Mouse (Mus musculus) left cerebral cortex, adult 9 months (tissue): Measurements from ENCODE around the gene Rint1.
"Not testable (repeated sequence)": the region's sequence is repeated elsewhere in the genome, so short reads cannot be mapped to it uniquely, and the experiment has no call there.

Source experiments
- DNase-seq, 2 experiments: peaks; one replicate each; pipeline ENCODE4 v3.0.0; 2022; ENCODE audit warnings: low spot score in 2 of 2

Gene Rint1

GRCm38 (mm10) chr5:23826321-23827004 lies 39.0 kb downstream of the Rint1 start:
- DNase-seq, result peak in 1 of 2 experiments; percentile 17

- DNase-seq, result no peak
Measured at GRCm38 (mm10) chr5:23830897-23831752, 43.6 kb downstream of the Rint1 start.

GRCm38 (mm10) chr5:23835691-23836090 lies 48.2 kb downstream of the Rint1 start:
- DNase-seq, result not testable (repeated sequence)

DNA sequence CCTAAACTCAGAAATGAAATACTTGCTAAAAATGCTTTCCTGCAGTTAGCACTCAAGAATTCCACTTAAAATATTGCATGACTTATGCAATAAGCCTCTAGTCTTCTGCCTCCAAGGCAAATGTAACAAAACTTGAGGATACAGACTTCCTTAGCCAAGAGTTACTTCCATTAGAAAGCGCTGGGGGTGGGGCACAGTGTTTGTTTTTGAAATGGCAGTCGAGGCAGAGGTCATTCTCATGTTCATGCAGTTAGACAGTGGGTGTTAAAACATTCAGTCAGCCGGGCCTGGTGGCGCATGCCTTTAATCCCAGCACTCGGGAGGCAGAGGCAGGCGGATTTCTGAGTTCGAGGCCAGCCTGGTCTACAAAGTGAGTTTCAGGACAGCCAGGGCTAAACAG lies 50.6 kb downstream of the Rint1 start:
- no peak for DNase-seq

DNA sequence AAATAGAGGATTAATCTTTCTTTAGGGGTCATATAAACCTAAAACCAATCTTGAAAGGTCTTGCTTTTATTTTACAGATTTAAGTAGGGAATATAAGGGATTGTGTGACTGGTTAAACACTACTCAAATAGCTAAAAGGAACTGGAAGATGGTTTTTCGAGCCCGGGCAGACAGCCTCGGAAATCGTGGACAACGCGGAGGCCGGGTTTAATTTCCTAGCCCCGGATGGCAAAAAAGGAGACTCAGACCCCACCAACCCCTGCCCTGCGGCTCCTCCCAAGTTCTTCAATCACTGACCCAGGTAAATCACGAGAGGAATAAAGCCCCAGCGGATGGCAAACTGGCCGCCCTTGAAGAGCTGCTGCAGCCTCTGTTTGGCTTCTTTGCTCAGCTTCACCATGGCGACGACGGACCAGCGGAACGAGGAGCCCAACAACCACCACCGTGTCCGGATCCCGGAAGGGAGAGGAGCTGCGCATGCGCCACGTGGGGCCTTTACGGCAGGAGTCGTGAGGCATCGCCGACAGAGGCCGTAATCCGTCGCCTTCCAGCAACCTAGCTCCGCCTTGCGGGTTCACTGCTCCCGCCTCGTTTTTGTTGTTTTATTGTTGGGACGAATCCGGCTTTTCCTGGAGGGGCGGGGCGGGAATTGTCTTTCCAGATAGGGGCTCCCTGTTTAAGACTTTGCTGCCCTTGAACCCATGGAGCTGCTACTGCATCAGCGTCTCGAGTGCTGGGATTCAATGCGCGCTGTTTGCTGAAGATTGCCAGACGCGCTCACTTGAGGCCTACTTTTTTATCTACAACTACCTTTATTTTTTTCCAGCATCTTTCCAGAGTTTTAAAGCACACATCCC lies 56.4 kb downstream of the Rint1 start, which contains the start of gene Tomm7:
Tomm7 (minus strand) TSS at position 488 of the 857 bp plus-strand sequence.
- peak; percentile 91 to 96 for DNase-seq

- DNase-seq, result peak in 1 of 2 experiments; percentile 34
Measured at GRCm38 (mm10) chr5:23844531-23844841, 57.0 kb downstream of the Rint1 start.

- no peak for DNase-seq
Measured at GRCm38 (mm10) chr5:23845141-23845540, 57.6 kb downstream of the Rint1 start.

GRCm38 (mm10) chr5:23850345-23851159 lies 63.0 kb downstream of the Rint1 start:
- DNase-seq, result peak; percentile 50 to 90

GRCm38 (mm10) chr5:23851160-23851555 lies 63.6 kb downstream of the Rint1 start:
- not testable (repeated sequence) for DNase-seq

- DNase-seq, result not testable (repeated sequence)
Measured at GRCm38 (mm10) chr5:23852916-23853315, 65.4 kb downstream of the Rint1 start.

DNA sequence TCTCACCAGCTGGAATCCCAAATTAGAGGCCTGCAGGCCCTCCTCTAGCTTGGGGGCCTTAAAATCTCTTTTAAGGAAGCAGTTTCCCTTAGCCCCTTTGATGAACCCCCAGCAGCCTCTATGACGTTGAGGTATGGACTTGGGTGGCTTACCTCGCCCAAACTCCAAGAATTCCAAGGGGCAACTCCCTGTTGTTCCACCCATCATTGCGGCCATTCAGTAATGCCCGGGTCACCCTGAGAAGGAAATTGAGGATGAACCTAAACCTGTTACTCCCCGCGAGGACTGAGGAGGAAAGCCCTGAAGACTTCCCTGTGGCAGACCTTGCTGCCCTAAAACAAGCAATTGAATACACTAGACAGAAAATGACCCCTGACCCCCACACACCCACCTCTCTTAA lies 68.0 kb downstream of the Rint1 start:
- DNase-seq, result no peak

GRCm38 (mm10) chr5:23856164-23856563 lies 68.7 kb downstream of the Rint1 start:
- no peak for DNase-seq

DNA sequence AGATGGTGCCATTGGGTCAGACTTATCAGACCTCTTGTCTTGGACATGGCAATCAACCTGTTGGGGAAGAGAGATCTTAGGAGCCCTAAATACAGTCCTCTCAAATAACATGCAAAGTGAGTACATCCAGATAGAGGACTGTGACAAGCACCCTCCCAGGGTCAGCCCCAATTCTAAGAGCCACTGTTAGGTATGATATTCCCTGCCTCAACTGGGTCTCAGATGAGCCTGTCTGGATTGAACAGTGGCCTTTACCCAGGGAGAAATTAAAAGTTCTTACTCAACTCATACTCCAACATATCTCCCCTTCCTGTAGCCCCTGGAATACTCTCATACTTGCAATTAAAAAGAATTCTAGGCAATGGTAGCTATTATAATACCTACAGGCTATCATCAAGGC lies 69.7 kb downstream of the Rint1 start:
- DNase-seq, result no peak

DNA sequence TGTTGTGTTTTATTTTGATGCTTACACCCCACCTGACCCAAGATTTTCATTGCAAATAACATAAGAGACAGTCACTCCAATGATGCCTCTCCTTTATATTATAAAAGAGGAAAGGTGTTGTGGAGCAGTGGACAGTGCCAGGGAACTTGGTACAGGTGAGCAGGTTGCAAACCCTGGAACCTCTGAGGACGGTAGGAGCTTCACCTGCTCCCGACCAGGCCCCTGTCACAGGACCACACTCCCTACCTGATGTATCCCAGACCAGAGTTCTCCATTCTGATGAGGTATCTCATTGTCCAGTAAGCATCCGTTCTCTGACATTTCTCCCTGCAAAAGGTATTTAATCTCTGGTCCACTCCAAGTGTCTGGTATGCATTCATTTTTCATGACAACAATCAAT lies 70.5 kb downstream of the Rint1 start:
- DNase-seq, result no peak

- DNase-seq, result no peak
Measured at GRCm38 (mm10) chr5:23858643-23859042, 71.1 kb downstream of the Rint1 start.

- no peak for DNase-seq
Measured at GRCm38 (mm10) chr5:23859087-23859718, 71.7 kb downstream of the Rint1 start.

- no peak for DNase-seq
Measured at GRCm38 (mm10) chr5:23859896-23860295, 72.4 kb downstream of the Rint1 start.

- no peak for DNase-seq
Measured at GRCm38 (mm10) chr5:23861721-23862120, 74.2 kb downstream of the Rint1 start.

- DNase-seq, result no peak
Measured at GRCm38 (mm10) chr5:23862291-23862690, 74.8 kb downstream of the Rint1 start.

DNA sequence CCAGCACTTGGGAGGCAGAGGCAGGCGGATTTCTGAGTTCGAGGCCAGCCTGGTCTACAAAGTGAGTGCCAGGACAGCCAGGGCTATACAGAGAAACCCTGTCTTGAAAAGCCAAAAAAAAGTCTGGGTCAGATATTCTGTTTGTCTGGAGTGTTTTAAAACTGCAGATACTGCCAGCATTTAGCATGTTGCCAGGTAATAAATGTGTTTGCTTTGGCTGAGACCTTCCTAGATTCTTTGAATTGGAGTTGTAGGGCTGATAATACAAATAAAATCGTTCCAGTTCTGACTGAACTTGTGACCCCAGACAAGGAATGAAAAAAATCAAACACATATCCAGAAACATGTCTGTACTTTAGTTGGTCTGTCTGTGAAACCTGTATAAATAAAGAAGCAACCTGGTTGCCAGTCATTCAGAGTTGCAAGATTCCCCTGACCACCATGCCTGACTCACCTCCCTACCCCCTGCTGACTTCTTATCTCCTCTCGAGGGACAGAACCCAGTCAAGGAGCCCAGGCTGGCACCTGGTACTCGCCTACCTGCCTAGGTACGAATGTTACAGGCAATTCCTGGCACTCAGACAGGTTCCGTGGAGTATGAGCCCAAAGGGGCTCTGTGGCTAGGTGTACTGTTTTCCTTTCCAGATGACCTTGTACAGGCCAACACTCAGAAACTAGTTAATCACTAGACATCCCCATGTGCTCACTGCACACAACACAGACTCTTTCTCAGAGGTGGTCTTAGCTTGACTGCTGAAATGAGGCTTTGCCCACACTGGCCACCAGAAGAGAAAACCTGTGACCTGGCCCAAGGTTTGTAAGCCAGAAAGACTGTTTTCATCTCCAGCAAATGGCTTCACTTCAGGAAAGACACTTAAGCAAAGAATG lies 75.9 kb downstream of the Rint1 start:
- DNase-seq, result no peak
